Mouse (Mus musculus): Measurements from ENCODE around the gene Sik3. TPM values are rescaled to one million over a fixed set of nuclear protein-coding genes. Genes with fewer than 3 reads are reported as not detected.

Gene Sik3
- polyA plus RNA-seq, 1 experiment from 2014 or later, result 13.6 TPM

GRCm38 (mm10) chr9:46098360-46098985, 85.9 kb downstream of the Sik3 start:
- Histone ChIP-seq H3K4me2 (no peak overlapping the region), H3K36me3 (replicated peaks) (no peaks in the 10 kb centered on the region), H3K9me3 (no peaks in the 10 kb centered on the region), H3K4me3 (no peak overlapping the region), H3K4me1 (no peaks in the 10 kb centered on the region), H3K27me3 (replicated peaks) (no peaks in the 10 kb centered on the region), H3K27ac (no peak overlapping the region), H3K9ac (no peak overlapping the region)
- WGBS, result 91% methylated on average over 15 of the region's 15 CpGs
- no peak for ATAC-seq (replicated peaks)

DNA sequence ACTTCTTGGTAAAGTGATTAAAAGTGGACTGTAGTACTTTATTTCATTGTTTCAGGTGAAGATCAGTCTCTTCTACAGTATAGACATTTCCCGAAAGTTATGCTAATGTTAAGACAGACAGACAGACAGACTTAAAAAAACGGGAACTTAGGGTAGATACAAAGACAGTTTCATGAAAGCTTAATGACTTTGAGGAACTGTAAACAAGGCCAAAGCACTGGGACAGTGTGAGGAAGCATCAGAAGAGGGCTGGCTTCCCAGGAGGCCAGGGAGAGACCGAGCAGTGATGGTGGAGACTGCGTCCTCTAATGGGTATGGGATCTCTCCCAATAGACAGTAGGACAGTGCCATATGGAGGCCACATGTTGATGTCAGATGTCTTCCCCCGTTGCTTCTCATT, 86.5 kb downstream of the Sik3 start:
- 94% methylated on average over 5 of the region's 5 CpGs for WGBS
- ATAC-seq (replicated peaks), result no peak
- Histone ChIP-seq H3K9ac (no peak overlapping the region), H3K36me3 (replicated peaks) (no peaks in the 10 kb centered on the region), H3K4me2 (no peak overlapping the region), H3K4me1 (no peaks in the 10 kb centered on the region), H3K4me3 (no peak overlapping the region), H3K9me3 (no peaks in the 10 kb centered on the region), H3K27me3 (replicated peaks) (no peaks in the 10 kb centered on the region), H3K27ac (no peak overlapping the region)

DNA sequence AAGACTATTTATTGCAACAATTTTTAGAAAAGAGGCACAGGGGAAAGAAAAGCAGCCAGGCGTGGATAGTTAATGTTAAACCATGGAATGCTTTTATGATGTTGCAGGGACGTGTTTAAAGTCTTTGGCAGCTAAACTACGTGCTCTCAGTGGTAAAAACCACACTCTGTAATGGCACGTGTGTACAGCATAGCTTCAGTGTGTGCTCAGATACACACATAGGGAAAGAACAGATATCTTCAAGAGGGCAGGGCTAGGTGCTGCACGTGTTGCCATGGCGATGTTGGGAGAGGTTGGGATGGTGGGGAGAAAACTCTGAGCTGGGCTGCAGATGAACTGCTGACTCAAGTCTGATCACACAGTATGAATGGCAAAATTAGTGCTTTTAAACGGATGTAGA, 90.5 kb downstream of the Sik3 start:
- H3K27me3 ChIP-seq (replicated peaks), result no peaks in the 10 kb centered on the region
- ATAC-seq (replicated peaks), result no peak
- no peak overlapping the region for H3K27ac ChIP-seq
- no peaks in the 10 kb centered on the region for H3K9me3 ChIP-seq
- H3K9ac ChIP-seq, result no peak overlapping the region
- no peaks in the 10 kb centered on the region for H3K36me3 ChIP-seq (replicated peaks)
- no peak overlapping the region for H3K4me3 ChIP-seq
- H3K4me1 ChIP-seq, result 0 out of 2 replicates have a peak, but pooled peaks cover 2% of the 10 kb centered on the region
- 86% methylated on average over 7 of the region's 7 CpGs for WGBS
- H3K4me2 ChIP-seq, result no peak overlapping the region

DNA sequence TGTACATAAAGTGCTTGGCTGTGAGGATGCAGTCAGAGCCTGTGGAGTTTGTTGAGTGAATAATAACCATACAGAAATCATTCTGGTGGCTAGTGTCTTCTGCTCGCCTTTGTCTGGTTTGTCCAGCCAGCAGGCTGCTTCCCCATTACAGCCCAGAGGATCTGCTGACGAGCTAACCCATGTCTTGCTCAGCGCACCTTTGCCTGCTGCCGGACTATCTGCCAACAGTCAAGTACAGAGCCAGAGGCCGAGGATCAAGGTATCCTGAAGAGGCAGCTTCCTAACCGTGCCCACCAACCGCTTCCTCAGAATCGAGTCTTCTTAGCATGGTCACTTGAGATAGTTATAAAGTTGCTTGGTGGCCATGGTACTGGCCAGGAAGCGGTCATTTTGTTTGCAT, 93.5 kb downstream of the Sik3 start:
- H3K9ac ChIP-seq, result no peak overlapping the region
- no peak overlapping the region for H3K27ac ChIP-seq
- H3K4me2 ChIP-seq, result no peak overlapping the region
- H3K4me1 ChIP-seq, result 0 out of 2 replicates have a peak, but pooled peaks cover 2% of the 10 kb centered on the region
- 92% methylated on average over 9 of the region's 9 CpGs for WGBS
- H3K27me3 ChIP-seq (replicated peaks), result no peaks in the 10 kb centered on the region
- no peak overlapping the region for H3K4me3 ChIP-seq
- H3K9me3 ChIP-seq, result no peaks in the 10 kb centered on the region
- no peaks in the 10 kb centered on the region for H3K36me3 ChIP-seq (replicated peaks)
- no peak for ATAC-seq (replicated peaks)

DNA sequence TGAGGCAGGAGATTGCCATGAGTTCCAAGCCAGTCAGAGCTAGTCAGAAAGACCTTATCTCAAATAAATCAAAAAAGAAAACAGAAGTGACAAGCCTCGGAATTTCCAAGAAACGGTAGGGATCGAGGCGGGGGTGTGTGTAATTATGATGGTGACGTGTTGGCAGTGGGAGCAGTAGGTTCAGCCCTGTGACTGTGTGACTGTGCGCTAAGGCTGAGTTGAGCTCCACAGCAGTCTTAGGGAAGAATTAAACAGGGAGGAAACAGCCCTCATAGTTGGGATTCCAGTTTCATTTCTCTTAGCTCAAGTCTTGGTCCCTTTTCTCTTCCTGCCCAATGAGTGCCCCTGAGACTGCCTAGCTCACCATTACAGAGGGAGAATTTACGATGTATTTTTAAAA, 98.0 kb downstream of the Sik3 start:
- Histone ChIP-seq H3K36me3 (replicated peaks) (no peaks in the 10 kb centered on the region), H3K4me1 (peaks cover 6% of the 10 kb centered on the region; the same call in 1 of the 2 replicates), H3K9ac (no peak overlapping the region), H3K4me3 (no peak overlapping the region), H3K27me3 (replicated peaks) (no peaks in the 10 kb centered on the region), H3K9me3 (no peaks in the 10 kb centered on the region), H3K27ac (no peak overlapping the region), H3K4me2 (no peak overlapping the region)
- ATAC-seq (replicated peaks), result no peak
- WGBS, result 77% methylated on average over 7 of the region's 7 CpGs

DNA sequence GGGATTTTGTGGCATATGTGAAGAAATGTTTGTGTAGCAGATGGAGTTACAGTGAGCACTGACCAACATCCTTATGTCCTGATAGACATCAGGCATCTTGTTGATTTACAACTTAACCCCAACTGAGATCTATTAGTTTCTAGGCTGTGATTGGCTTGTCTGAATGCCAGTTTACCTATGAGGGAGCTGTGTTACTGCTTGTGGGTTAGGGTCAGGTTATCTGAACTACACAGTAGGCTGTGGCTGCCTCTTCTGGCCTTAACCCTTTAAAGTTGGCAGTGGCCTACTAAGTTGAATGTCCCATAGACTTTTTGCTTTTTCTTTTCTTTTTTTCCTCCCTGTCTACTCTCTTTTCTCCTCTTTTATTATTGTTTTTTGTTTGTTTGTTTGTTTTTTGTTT, 98.7 kb downstream of the Sik3 start:
- H3K4me2 ChIP-seq, result no peak overlapping the region
- no peak for ATAC-seq (replicated peaks)
- no peaks in the 10 kb centered on the region for H3K27me3 ChIP-seq (replicated peaks)
- H3K4me1 ChIP-seq, result peaks cover 8% of the 10 kb centered on the region; the same call in 1 of the 2 replicates
- no peaks in the 10 kb centered on the region for H3K9me3 ChIP-seq
- H3K4me3 ChIP-seq, result no peak overlapping the region
- H3K9ac ChIP-seq, result no peak overlapping the region
- H3K27ac ChIP-seq, result no peak overlapping the region
- no peaks in the 10 kb centered on the region for H3K36me3 ChIP-seq (replicated peaks)

- Histone ChIP-seq H3K27me3 (replicated peaks) (no peaks in the 10 kb centered on the region), H3K4me3 (no peak overlapping the region), H3K9me3 (no peaks in the 10 kb centered on the region), H3K27ac (no peak overlapping the region), H3K9ac (no peak overlapping the region), H3K36me3 (replicated peaks) (no peaks in the 10 kb centered on the region), H3K4me1 (peaks cover 8% of the 10 kb centered on the region; the same call in 1 of the 2 replicates), H3K4me2 (no peak overlapping the region)
- no peak for ATAC-seq (replicated peaks)
- 52% methylated on average over 5 of the region's 5 CpGs for WGBS
Measured at GRCm38 (mm10) chr9:46112246-46112645, 99.6 kb downstream of the Sik3 start.

- no peak for ATAC-seq (replicated peaks)
- peak overlapping the region; percentile 72; the same call in 1 of the 2 replicates for H3K27ac ChIP-seq
- no peak overlapping the region for H3K4me3 ChIP-seq
- peaks cover 19% of the 10 kb centered on the region for H3K4me1 ChIP-seq
- H3K27me3 ChIP-seq (replicated peaks), result no peaks in the 10 kb centered on the region
- no peaks in the 10 kb centered on the region for H3K36me3 ChIP-seq (replicated peaks)
- no peaks in the 10 kb centered on the region for H3K9me3 ChIP-seq
- no peak overlapping the region for H3K4me2 ChIP-seq
- H3K9ac ChIP-seq, result no peak overlapping the region
- 90% methylated on average over 8 of the region's 8 CpGs for WGBS
Measured at GRCm38 (mm10) chr9:46118844-46119385, 106.3 kb downstream of the Sik3 start.

DNA sequence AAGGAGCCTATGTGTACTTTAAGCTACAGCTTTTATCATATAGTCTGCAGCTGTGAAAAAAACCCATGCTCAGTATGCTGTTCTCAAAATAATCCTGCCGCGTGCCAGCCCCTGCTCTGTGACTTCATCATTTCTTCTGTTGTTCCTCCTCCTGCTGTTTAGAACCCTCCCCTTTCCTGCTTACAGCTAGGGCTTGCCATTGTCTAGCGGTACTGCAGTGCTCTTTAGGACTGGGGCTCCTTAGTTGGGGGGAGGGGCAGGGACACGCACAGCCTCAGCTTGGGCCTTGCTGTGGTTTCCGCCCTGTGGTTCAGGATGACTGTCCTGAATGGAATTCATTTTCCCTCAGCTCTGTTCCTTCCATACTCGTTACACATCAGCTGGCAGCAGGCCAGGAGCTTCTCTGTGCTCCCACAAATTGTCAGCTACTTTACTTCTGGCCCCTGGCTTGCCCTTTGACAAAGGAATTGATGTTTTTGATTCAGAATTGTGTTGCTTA, 107.4 kb downstream of the Sik3 start:
- Histone ChIP-seq H3K4me1 (peaks cover 19% of the 10 kb centered on the region), H3K27ac (peak overlapping the region; percentile 72), H3K4me2 (no peak overlapping the region), H3K4me3 (no peak overlapping the region), H3K9me3 (no peaks in the 10 kb centered on the region), H3K36me3 (replicated peaks) (no peaks in the 10 kb centered on the region), H3K27me3 (replicated peaks) (no peaks in the 10 kb centered on the region), H3K9ac (no peak overlapping the region)
- WGBS, result 2% methylated on average over 6 of the region's 6 CpGs
- ATAC-seq (replicated peaks), result peak; percentile 95

DNA sequence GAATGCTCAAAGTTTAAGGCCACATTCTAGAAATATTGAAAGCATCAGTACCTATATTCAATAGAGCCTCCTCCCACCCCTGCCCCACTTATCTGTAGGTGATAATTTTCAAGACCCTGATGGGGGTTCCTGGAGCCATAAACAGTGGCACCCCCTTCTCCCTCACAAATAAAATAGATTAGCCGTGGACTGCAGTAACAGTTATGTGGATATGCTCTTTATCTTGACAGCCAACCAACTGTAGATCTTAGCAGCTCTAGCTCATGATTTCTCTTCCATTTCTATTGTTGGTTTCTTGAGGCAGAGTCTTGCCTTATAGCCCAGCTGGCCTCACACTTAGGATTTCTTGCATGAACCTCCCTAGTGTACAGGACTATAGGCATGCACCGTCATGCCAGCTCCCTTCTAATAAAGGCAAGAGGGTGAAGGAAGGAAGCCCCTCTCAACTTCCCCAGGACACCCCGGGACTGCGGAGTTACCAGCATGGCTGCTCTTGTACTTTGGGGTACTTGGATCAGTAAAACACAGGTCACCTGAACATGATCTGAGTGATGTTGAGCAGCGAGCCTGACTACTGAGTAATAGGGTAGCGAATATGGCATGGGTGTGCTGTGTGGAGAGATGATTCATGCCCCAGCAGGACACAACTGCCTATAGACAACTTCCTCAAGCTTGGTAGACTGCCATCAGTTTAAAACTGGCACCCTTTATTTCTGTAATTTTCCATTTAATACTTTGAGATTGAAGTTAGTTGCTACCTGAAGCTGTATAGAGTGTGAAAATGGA, 108.0 kb downstream of the Sik3 start:
- no peaks in the 10 kb centered on the region for H3K27me3 ChIP-seq (replicated peaks)
- H3K9me3 ChIP-seq, result no peaks in the 10 kb centered on the region
- no peak overlapping the region for H3K9ac ChIP-seq
- 81% methylated on average over 6 of the region's 6 CpGs for WGBS
- no peak overlapping the region for H3K4me3 ChIP-seq
- no peak overlapping the region for H3K4me2 ChIP-seq
- H3K36me3 ChIP-seq (replicated peaks), result no peaks in the 10 kb centered on the region
- H3K27ac ChIP-seq, result peak overlapping the region; percentile 72
- H3K4me1 ChIP-seq, result peaks cover 15% of the 10 kb centered on the region
- no peak for ATAC-seq (replicated peaks)

DNA sequence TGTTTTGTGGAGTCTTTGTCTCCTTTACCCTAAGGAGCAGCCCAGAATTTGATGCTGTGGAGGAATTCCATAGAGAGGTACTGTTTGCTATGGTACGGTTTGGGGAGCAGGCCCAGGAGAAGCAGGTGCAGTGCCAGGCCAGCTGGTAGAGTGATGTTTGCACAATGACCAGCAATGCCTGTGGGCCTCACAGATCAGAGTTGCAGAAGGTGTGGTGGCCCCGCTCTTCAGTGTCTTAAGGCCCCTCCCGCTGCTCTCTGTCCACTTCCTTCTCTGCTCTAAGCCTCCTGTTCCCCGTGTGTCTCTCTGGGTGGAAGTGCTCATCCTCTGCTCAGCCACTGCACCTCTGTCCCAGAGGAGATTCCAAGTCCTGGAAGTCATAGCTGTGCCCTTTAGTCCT, 108.9 kb downstream of the Sik3 start:
- WGBS, result 85% methylated on average over 4 of the region's 4 CpGs
- Histone ChIP-seq H3K36me3 (replicated peaks) (no peaks in the 10 kb centered on the region), H3K4me3 (no peak overlapping the region), H3K4me2 (no peak overlapping the region), H3K9me3 (no peaks in the 10 kb centered on the region), H3K27ac (no peak overlapping the region), H3K9ac (no peak overlapping the region), H3K4me1 (peaks cover 13% of the 10 kb centered on the region), H3K27me3 (replicated peaks) (no peaks in the 10 kb centered on the region)
- no peak for ATAC-seq (replicated peaks)

DNA sequence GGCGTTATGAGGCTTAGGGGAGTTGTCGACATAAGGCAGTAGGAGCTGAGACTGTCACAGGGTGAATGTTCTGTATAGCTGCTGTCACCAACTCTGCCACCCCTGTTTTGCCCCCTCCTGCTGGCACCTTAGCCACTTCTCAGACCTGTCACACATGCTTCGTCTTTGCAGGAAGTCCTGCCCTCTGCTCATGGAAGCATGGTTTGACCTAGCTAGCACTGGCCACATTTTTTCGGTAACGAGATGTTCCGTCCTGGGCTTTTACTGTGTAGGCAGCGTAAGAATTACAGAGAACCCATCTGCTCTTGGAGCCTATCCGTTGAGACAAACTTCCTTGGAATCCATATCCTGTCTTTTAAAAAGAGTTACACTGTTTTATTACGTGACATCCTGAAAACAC, 110.1 kb downstream of the Sik3 start:
- no peak overlapping the region for H3K9ac ChIP-seq
- 89% methylated on average over 9 of the region's 9 CpGs for WGBS
- no peaks in the 10 kb centered on the region for H3K27me3 ChIP-seq (replicated peaks)
- H3K4me2 ChIP-seq, result no peak overlapping the region
- H3K4me3 ChIP-seq, result no peak overlapping the region
- no peak overlapping the region for H3K27ac ChIP-seq
- H3K4me1 ChIP-seq, result peaks cover 22% of the 10 kb centered on the region
- ATAC-seq (replicated peaks), result no peak
- H3K9me3 ChIP-seq, result no peaks in the 10 kb centered on the region
- H3K36me3 ChIP-seq (replicated peaks), result no peaks in the 10 kb centered on the region
